Mouse (Mus musculus) embryonic facial prominence, embryonic 11.5 days (tissue): ENCODE measurements around the gene Pagr1a. TPM values are rescaled to one million over a fixed set of nuclear protein-coding genes. Genes with fewer than 3 reads are reported as not detected.

Source experiments
- ATAC-seq: fragments of 200-750 bp; cut with Nextera tagmentation; replicated peaks from 2 replicates; pipeline ENCODE4 v1.8.0; 2017; ENCODE audit warnings: low read depth; ENCODE audit not compliant: insufficient number of reproducible peaks, low FRiP score, low TSS enrichment
- DNase-seq: peaks from one replicate; pipeline ENCODE4 v3.0.0-alpha.2; 2015; ENCODE audit warnings: low spot score
- H3K27ac ChIP-seq: fragments of 300-500 bp; sonication (generic); replicated peaks from 2 replicates; pipeline ENCODE4 v1.5.1; 2014; ENCODE audit warnings: mild to moderate bottlenecking, low read depth, low read length, control low read depth
- H3K27me3 ChIP-seq: fragments of 300-500 bp; sonication (generic); 2 replicates; pipeline ENCODE4 v1.6.1; 2014; ENCODE audit warnings: mild to moderate bottlenecking, low read length, moderate library complexity, mixed read lengths; ENCODE audit not compliant: control insufficient read depth, insufficient read depth
- H3K36me3 ChIP-seq: fragments of 300-500 bp; sonication (generic); replicated peaks from 2 replicates; pipeline ENCODE4 v1.6.1; 2014; ENCODE audit warnings: low read depth, mild to moderate bottlenecking, low read length, moderate library complexity, mixed read lengths; ENCODE audit not compliant: control insufficient read depth, insufficient read depth
- H3K4me1 ChIP-seq: fragments of 300-500 bp; sonication (generic); 2 replicates; pipeline ENCODE4 v1.6.1; 2014; ENCODE audit warnings: low read length, mixed read lengths; ENCODE audit not compliant: control insufficient read depth, insufficient read depth
- H3K4me2 ChIP-seq: fragments of 300-500 bp; sonication (generic); 2 replicates; pipeline ENCODE4 v1.6.1; 2014; ENCODE audit warnings: low read depth, mild to moderate bottlenecking, control low read depth, low read length, moderate library complexity
- H3K4me3 ChIP-seq: fragments of 300-500 bp; sonication (generic); 2 replicates; pipeline ENCODE4 v1.5.1; 2014; ENCODE audit warnings: low read depth, low read length, control low read depth
- H3K9ac ChIP-seq: fragments of 300-500 bp; sonication (generic); replicated peaks from 2 replicates; pipeline ENCODE4 v1.6.1; 2014; ENCODE audit warnings: mild to moderate bottlenecking, control low read depth, low read length
- H3K9me3 ChIP-seq: fragments of 300-500 bp; sonication (generic); replicated peaks from 2 replicates; pipeline ENCODE4 v1.6.1; 2016; ENCODE audit warnings: mild to moderate bottlenecking, low read length, inconsistent platforms, mixed read lengths; ENCODE audit not compliant: control insufficient read depth
- WGBS: fragments of 180-500 bp; shearing (Covaris S2); extraction: QIAGEN DNeasy Blood & Tissue Kit; methylation state at CpG from one replicate; pipeline ENCODE4 v1.1.7; 2014; 5-methylcytosine and 5-hydroxymethylcytosine counted together
- polyA plus RNA-seq: library from polyadenylated mRNA; unstranded; fragments of >200 nt; fragmentation: Nextera tagmentation; extraction: Ambion mirVana; gene quantifications from 2 replicates; pipeline ENCODE4 v1.2.1, GENCODE M21; 2014

Gene Pagr1a
- polyA plus RNA-seq: 53.4 and 75.3 TPM in 2 replicates

GRCm38 (mm10) chr7:127016971-127017949, at the start of gene Pagr1a:
Gene Pagr1a (minus strand): TSS chr7:127017352.
- H3K36me3 ChIP-seq: peaks cover 4% of the 10 kb centered on the region
- peak within 1 kb of the TSS; percentile 85 for H3K4me2 ChIP-seq
- ATAC-seq: peak; percentile 69
- peak within 1 kb of the TSS; percentile 66 for H3K4me3 ChIP-seq
- no peaks in the 10 kb centered on the region for H3K9me3 ChIP-seq
- peak within 1 kb of the TSS; percentile 87 for H3K9ac ChIP-seq
- peak; percentile 100 for DNase-seq
- WGBS: 4% methylated on average over 39 of the region's 39 CpGs
- H3K27me3 ChIP-seq: no peaks in the 10 kb centered on the region
- peaks cover 13% of the 10 kb centered on the region for H3K4me1 ChIP-seq
- peak within 1 kb of the TSS; percentile 88 for H3K27ac ChIP-seq

GRCm38 (mm10) chr7:127066317-127066716, 49.2 kb upstream of the Pagr1a start:
- Histone ChIP-seq H3K4me1 (no peaks in the 10 kb centered on the region), H3K36me3 (no peaks in the 10 kb centered on the region), H3K27me3 (no peaks in the 10 kb centered on the region), H3K4me2 (no peak overlapping the region), H3K9ac (no peak overlapping the region), H3K4me3 (no peak overlapping the region), H3K27ac (no peak overlapping the region), H3K9me3 (no peaks in the 10 kb centered on the region)
- 87% methylated on average over 4 of the region's 4 CpGs for WGBS
- DNase-seq: no peak
- no peak for ATAC-seq

- Histone ChIP-seq H3K4me2 (no peak overlapping the region), H3K4me1 (no peaks in the 10 kb centered on the region), H3K9ac (no peak overlapping the region), H3K4me3 (no peak overlapping the region), H3K27ac (no peak overlapping the region), H3K9me3 (no peaks in the 10 kb centered on the region), H3K27me3 (no peaks in the 10 kb centered on the region), H3K36me3 (no peaks in the 10 kb centered on the region)
- ATAC-seq: no peak
- WGBS: 87% methylated on average over 6 of the region's 6 CpGs
- no peak for DNase-seq
These were observed 48.4 kb upstream of the Pagr1a start for GRCm38 (mm10) chr7:127065538-127065937.

GRCm38 (mm10) chr7:127055026-127055585, 38.0 kb upstream of the Pagr1a start:
- ATAC-seq (no peak), DNase-seq (no peak)
- H3K27me3 ChIP-seq: no peaks in the 10 kb centered on the region
- H3K36me3 ChIP-seq: no peaks in the 10 kb centered on the region
- H3K4me1 ChIP-seq: no peaks in the 10 kb centered on the region
- H3K9me3 ChIP-seq: no peaks in the 10 kb centered on the region
- H3K9ac ChIP-seq: no peak overlapping the region
- WGBS: 71% methylated on average over 5 of the region's 5 CpGs
- H3K4me2 ChIP-seq: no peak overlapping the region
- no peak overlapping the region for H3K27ac ChIP-seq
- H3K4me3 ChIP-seq: no peak overlapping the region

GRCm38 (mm10) chr7:127041851-127042672, 24.9 kb upstream of the Pagr1a start, which contains the start of gene Kif22:
Gene Kif22 (minus strand): TSS chr7:127042471.
- Histone ChIP-seq H3K4me2 (peak within 1 kb of the TSS; percentile 59), H3K27me3 (no peaks in the 10 kb centered on the region), H3K4me1 (no peaks in the 10 kb centered on the region), H3K4me3 (peak within 1 kb of the TSS; percentile 84), H3K27ac (0 out of 2 replicates have a peak within 1 kb of the TSS, but pooled peaks have one; percentile 14), H3K9me3 (no peaks in the 10 kb centered on the region), H3K9ac (peak within 1 kb of the TSS; percentile 85), H3K36me3 (no peaks in the 10 kb centered on the region)
- WGBS: under 1% methylated on average over 53 of the region's 53 CpGs
- ATAC-seq (peak; percentile 84), DNase-seq (peak; percentile 95)

- H3K9ac ChIP-seq: no peak overlapping the region
- H3K27ac ChIP-seq: no peak overlapping the region
- 84% methylated on average over 1 of the region's 1 CpGs for WGBS
- peaks cover 4% of the 10 kb centered on the region for H3K4me1 ChIP-seq
- H3K9me3 ChIP-seq: no peaks in the 10 kb centered on the region
- ATAC-seq (no peak), DNase-seq (no peak)
- H3K4me3 ChIP-seq: no peak overlapping the region
- H3K4me2 ChIP-seq: no peak overlapping the region
- H3K27me3 ChIP-seq: no peaks in the 10 kb centered on the region
- H3K36me3 ChIP-seq: peaks cover 11% of the 10 kb centered on the region
These were observed 14.1 kb upstream of the Pagr1a start for GRCm38 (mm10) chr7:127031244-127031643.

- Histone ChIP-seq H3K4me2 (no peak overlapping the region), H3K27ac (no peak overlapping the region), H3K9ac (no peak overlapping the region), H3K36me3 (peaks cover 11% of the 10 kb centered on the region), H3K4me1 (peaks cover 4% of the 10 kb centered on the region), H3K9me3 (no peaks in the 10 kb centered on the region), H3K4me3 (no peak overlapping the region), H3K27me3 (no peaks in the 10 kb centered on the region)
- ATAC-seq (no peak), DNase-seq (no peak)
- WGBS: 93% methylated on average over 1 of the region's 1 CpGs
These were observed 13.0 kb upstream of the Pagr1a start for GRCm38 (mm10) chr7:127030172-127030571.
